Mouse (Mus musculus) neural tube, embryonic 13.5 days (tissue): ENCODE data around the gene Marveld2. TPM values are rescaled to one million over a fixed set of nuclear protein-coding genes. Genes with fewer than 3 reads are reported as not detected.

Experiments
- ATAC-seq: fragments of 200-750 bp; cut with Nextera tagmentation; 2 replicates; pipeline ENCODE4 v1.8.0; 2017; ENCODE audit warnings: low read depth, mild to moderate bottlenecking, moderate TSS enrichment, moderate library complexity
- H3K27ac ChIP-seq: fragments of 300-500 bp; sonication (generic); replicated peaks from 2 replicates; pipeline ENCODE4 v1.5.1; 2015; ENCODE audit warnings: moderate library complexity, mild to moderate bottlenecking, inconsistent platforms
- H3K27me3 ChIP-seq: fragments of 300-500 bp; sonication (generic); 2 replicates; pipeline ENCODE4 v1.6.1; 2015; ENCODE audit warnings: mild to moderate bottlenecking, inconsistent platforms
- H3K36me3 ChIP-seq: fragments of 300-500 bp; sonication (generic); 2 replicates; pipeline ENCODE4 v1.6.1; 2015; ENCODE audit warnings: mild to moderate bottlenecking, inconsistent platforms
- H3K4me1 ChIP-seq: fragments of 300-500 bp; sonication (generic); replicated peaks from 2 replicates; pipeline ENCODE4 v1.6.1; 2015; ENCODE audit warnings: inconsistent platforms
- H3K4me2 ChIP-seq: fragments of 300-500 bp; sonication (generic); 2 replicates; pipeline ENCODE4 v1.6.1; 2015; ENCODE audit warnings: inconsistent platforms, mild to moderate bottlenecking, moderate library complexity
- H3K4me3 ChIP-seq: fragments of 300-500 bp; sonication (generic); 2 replicates; pipeline ENCODE4 v1.5.1; 2015; ENCODE audit warnings: mild to moderate bottlenecking, inconsistent platforms
- H3K9ac ChIP-seq: fragments of 300-500 bp; sonication (generic); 2 replicates; pipeline ENCODE4 v1.6.1; 2015; ENCODE audit warnings: moderate library complexity, mild to moderate bottlenecking, inconsistent platforms
- H3K9me3 ChIP-seq: fragments of 300-500 bp; sonication (generic); 2 replicates; pipeline ENCODE4 v1.6.1; 2016; ENCODE audit warnings: inconsistent platforms
- WGBS: fragments of 180-500 bp; shearing (Covaris S2); methylation state at CpG from one replicate; pipeline ENCODE4 v1.1.7; 2015; 5-methylcytosine and 5-hydroxymethylcytosine counted together
- polyA plus RNA-seq: library from polyadenylated mRNA; unstranded; fragments of >200 nt; fragmentation: Nextera tagmentation; extraction: Ambion mirVana; gene quantifications from 2 replicates; pipeline ENCODE4 v1.2.1, GENCODE M21; 2015

Gene Marveld2
- polyA plus RNA-seq, 1 experiment from 2014 or later = 2.5 TPM

GRCm38 (mm10) chr13:100612903-100613302 is 3.9 kb downstream of the Marveld2 start:
- Histone ChIP-seq H3K4me1 (peaks cover 9% of the 10 kb centered on the region), H3K36me3 (peaks cover 12% of the 10 kb centered on the region), H3K27ac (no peak overlapping the region), H3K9ac (no peak overlapping the region), H3K4me2 (no peak overlapping the region), H3K27me3 (peaks cover 17% of the 10 kb centered on the region), H3K4me3 (no peak overlapping the region), H3K9me3 (no peaks in the 10 kb centered on the region)
- 62% methylated on average over 2 of the region's 2 CpGs for WGBS
- ATAC-seq = no peak

DNA sequence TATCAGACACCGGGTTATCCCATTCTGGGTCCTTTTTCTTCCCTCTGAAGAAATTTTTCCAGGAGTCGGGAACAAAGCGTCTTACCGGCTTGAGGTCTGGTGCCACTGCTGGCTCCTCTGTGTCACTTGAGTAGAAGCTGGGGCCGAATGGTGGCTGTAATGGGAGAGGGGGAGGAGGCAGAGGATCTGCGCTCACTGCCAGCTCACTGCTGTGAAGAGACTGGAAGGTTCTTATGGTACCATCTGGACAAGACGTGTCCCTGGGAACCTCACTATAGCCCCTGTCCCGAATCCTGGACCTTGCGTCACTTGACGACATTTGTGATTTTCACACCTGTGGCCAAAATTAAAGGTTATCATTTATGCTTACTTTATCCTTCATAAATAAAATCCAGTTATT is 4.5 kb downstream of the Marveld2 start:
- H3K4me3 ChIP-seq = no peak overlapping the region
- 93% methylated on average over 10 of the region's 10 CpGs for WGBS
- no peaks in the 10 kb centered on the region for H3K9me3 ChIP-seq
- peaks cover 9% of the 10 kb centered on the region for H3K4me1 ChIP-seq
- peaks cover 5% of the 10 kb centered on the region for H3K36me3 ChIP-seq
- no peak overlapping the region for H3K4me2 ChIP-seq
- ATAC-seq = no peak
- no peak overlapping the region for H3K27ac ChIP-seq
- peaks cover 11% of the 10 kb centered on the region for H3K27me3 ChIP-seq
- H3K9ac ChIP-seq = no peak overlapping the region

DNA sequence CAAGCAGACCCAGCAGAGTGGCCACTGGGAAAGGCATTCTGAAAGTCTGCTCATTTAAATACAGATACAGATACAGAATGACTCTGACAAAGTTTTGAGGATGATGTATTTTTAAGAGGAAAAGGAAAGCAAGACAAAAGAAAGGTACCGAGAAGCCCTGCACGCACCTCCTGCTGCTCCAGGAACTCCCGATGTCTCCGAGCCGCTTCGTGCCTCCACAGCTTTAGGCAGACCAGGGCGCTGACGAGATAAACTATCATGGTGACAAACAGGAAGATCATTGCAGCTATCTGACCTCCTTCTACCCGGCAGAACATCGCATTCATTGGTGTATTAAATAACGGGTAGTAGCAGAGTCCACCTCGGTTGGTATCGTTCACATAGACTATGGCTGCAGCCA is 5.5 kb downstream of the Marveld2 start:
- peaks cover 2% of the 10 kb centered on the region; the same call in 1 of the 2 replicates for H3K27me3 ChIP-seq
- no peak overlapping the region for H3K4me2 ChIP-seq
- 94% methylated on average over 13 of the region's 13 CpGs for WGBS
- no peaks in the 10 kb centered on the region for H3K9me3 ChIP-seq
- H3K4me3 ChIP-seq = no peak overlapping the region
- H3K9ac ChIP-seq = no peak overlapping the region
- no peak overlapping the region for H3K27ac ChIP-seq
- peaks cover 2% of the 10 kb centered on the region for H3K4me1 ChIP-seq
- no peak for ATAC-seq
- peaks cover 5% of the 10 kb centered on the region; the same call in 1 of the 2 replicates for H3K36me3 ChIP-seq

GRCm38 (mm10) chr13:100607756-100608155 is 9.0 kb downstream of the Marveld2 start:
- H3K9ac ChIP-seq = no peak overlapping the region
- H3K36me3 ChIP-seq = peaks cover 5% of the 10 kb centered on the region; the same call in 1 of the 2 replicates
- H3K4me2 ChIP-seq = no peak overlapping the region
- H3K27ac ChIP-seq = no peak overlapping the region
- no peaks in the 10 kb centered on the region for H3K9me3 ChIP-seq
- no peaks in the 10 kb centered on the region for H3K4me1 ChIP-seq
- 90% methylated on average over 8 of the region's 8 CpGs for WGBS
- H3K4me3 ChIP-seq = no peak overlapping the region
- H3K27me3 ChIP-seq = no peaks in the 10 kb centered on the region
- ATAC-seq = no peak

- H3K9ac ChIP-seq = no peak overlapping the region
- no peaks in the 10 kb centered on the region for H3K36me3 ChIP-seq
- H3K4me3 ChIP-seq = no peak overlapping the region
- H3K4me2 ChIP-seq = no peak overlapping the region
- H3K27ac ChIP-seq = no peak overlapping the region
- no peaks in the 10 kb centered on the region for H3K4me1 ChIP-seq
- WGBS = 72% methylated on average over 1 of the region's 1 CpGs
- no peak for ATAC-seq
- no peaks in the 10 kb centered on the region for H3K9me3 ChIP-seq
- H3K27me3 ChIP-seq = no peaks in the 10 kb centered on the region
Observed at GRCm38 (mm10) chr13:100605845-100606244, 10.9 kb downstream of the Marveld2 start.

DNA sequence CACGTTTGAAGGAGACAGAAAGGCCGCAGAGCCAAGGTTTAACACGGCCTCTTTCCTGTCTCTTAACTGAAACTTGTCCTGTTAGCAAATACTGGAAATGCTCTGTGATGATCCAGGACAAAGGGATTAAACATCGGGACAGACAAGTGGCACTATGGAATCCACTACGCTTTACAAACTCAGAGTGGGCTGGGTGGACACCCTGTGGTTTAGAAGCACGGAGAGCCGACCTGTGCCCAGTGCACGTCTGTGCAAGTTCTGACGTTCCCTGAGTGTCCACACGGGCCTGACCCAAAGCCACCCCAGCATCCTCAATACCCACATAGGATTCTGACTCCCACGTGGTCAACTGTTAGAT is 13.1 kb downstream of the Marveld2 start:
- Histone ChIP-seq H3K9ac (no peak overlapping the region), H3K4me3 (no peak overlapping the region), H3K27ac (no peak overlapping the region), H3K36me3 (no peaks in the 10 kb centered on the region), H3K4me2 (no peak overlapping the region), H3K27me3 (no peaks in the 10 kb centered on the region), H3K9me3 (no peaks in the 10 kb centered on the region), H3K4me1 (no peaks in the 10 kb centered on the region)
- WGBS = 93% methylated on average over 11 of the region's 11 CpGs
- no peak for ATAC-seq

DNA sequence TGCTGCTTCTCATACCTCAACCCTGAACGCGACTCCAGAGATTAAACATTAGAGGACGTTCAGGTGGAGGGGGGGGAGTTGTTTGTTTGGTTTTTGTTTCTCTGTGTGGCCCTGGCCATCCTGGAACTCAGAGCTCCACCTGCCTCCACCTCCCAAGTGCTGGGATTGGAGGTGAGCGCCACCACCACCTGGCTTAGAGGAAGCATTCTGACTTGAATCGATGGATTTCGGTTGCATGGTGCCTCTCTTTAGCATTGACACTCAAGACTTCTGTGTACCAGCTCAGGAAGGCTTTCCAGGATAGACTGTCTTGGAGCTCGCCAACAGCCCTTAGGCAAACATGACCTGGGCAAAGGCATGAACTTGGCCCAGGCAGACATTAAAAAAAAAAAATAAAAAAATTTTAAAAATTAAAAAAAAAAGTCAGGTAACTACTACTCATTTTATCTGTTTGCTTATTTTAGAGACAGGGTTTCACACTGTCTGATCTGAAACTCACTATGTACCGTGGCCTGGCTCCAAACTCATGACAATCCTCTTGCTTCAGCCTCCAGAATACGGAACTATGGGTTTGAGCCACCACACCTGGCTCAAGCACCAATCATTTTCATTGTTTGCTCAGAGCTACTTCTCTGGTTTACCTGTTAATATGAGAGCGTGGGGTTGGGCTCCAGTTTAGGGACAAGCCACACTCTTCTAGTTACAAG is 13.6 kb downstream of the Marveld2 start:
- H3K27me3 ChIP-seq = no peaks in the 10 kb centered on the region
- no peak for ATAC-seq
- no peaks in the 10 kb centered on the region for H3K9me3 ChIP-seq
- H3K4me1 ChIP-seq = no peaks in the 10 kb centered on the region
- no peaks in the 10 kb centered on the region for H3K36me3 ChIP-seq
- no peak overlapping the region for H3K4me2 ChIP-seq
- no peak overlapping the region for H3K27ac ChIP-seq
- 90% methylated on average over 10 of the region's 10 CpGs for WGBS
- H3K4me3 ChIP-seq = no peak overlapping the region
- H3K9ac ChIP-seq = no peak overlapping the region

DNA sequence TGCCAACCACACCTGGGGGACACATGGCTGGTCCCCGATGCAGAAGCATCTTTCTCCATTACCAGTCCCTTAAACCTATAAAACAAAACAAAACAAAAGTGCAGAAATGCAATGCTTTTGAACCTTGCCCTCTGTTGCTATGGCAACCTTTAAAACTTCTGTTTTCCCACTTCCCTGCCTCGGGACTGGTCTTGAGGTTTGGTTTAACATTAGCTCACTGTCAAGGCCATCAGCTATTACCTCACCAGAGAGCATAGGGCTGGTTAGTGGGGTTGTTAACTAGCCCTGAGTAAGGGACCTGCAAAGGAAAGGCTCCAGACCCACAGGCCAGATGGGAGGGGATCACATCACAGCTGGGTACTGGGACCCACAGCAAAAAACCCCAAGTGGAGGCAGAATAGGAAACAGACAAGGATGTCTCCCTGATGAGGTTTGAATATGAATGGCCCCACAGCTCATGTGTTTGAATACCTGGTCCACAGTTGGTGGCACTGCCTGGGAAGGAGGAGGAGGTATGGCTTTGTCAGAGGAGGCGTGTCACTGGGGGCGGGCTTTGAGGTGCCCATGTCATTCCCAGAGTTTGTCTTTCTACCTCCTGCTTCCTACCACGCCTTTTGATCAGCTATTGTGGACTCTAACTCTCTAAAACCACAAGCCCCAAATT is 14.4 kb downstream of the Marveld2 start:
- H3K9ac ChIP-seq = no peak overlapping the region
- WGBS = 61% methylated on average over 5 of the region's 5 CpGs
- H3K27ac ChIP-seq = no peak overlapping the region
- H3K4me1 ChIP-seq = no peaks in the 10 kb centered on the region
- no peak for ATAC-seq
- H3K27me3 ChIP-seq = no peaks in the 10 kb centered on the region
- H3K9me3 ChIP-seq = no peaks in the 10 kb centered on the region
- no peaks in the 10 kb centered on the region for H3K36me3 ChIP-seq
- H3K4me3 ChIP-seq = no peak overlapping the region
- H3K4me2 ChIP-seq = no peak overlapping the region

DNA sequence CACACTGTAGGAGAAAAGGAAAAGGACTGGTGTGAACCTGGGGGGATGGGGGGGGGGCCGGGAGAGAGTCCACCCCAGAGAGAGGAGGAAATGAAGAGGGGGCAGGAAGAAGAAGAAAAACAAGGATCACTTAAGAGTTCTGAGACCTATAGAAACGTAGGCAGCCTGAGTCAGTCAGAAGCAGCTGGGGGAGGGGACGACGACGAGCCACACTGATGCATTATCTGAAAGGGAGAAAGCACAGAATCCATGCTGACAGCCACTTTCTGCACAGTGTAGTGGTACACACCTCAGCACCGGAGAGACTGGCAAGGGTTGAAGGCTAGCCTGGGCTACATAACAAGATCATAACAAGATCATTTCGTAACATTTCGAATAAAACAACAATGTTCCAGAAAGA is 15.7 kb downstream of the Marveld2 start:
- Histone ChIP-seq H3K9ac (no peak overlapping the region), H3K27ac (no peak overlapping the region), H3K4me2 (no peak overlapping the region), H3K9me3 (no peaks in the 10 kb centered on the region), H3K36me3 (no peaks in the 10 kb centered on the region), H3K4me1 (no peaks in the 10 kb centered on the region), H3K4me3 (no peak overlapping the region), H3K27me3 (no peaks in the 10 kb centered on the region)
- 76% methylated on average over 8 of the region's 8 CpGs for WGBS
- no peak for ATAC-seq

GRCm38 (mm10) chr13:100600317-100600716 is 16.5 kb downstream of the Marveld2 start:
- H3K4me2 ChIP-seq = no peak overlapping the region
- no peaks in the 10 kb centered on the region for H3K4me1 ChIP-seq
- no peak overlapping the region for H3K9ac ChIP-seq
- 85% methylated on average over 12 of the region's 12 CpGs for WGBS
- no peaks in the 10 kb centered on the region for H3K9me3 ChIP-seq
- H3K27me3 ChIP-seq = no peaks in the 10 kb centered on the region
- no peak overlapping the region for H3K4me3 ChIP-seq
- no peaks in the 10 kb centered on the region for H3K36me3 ChIP-seq
- H3K27ac ChIP-seq = no peak overlapping the region
- no peak for ATAC-seq

DNA sequence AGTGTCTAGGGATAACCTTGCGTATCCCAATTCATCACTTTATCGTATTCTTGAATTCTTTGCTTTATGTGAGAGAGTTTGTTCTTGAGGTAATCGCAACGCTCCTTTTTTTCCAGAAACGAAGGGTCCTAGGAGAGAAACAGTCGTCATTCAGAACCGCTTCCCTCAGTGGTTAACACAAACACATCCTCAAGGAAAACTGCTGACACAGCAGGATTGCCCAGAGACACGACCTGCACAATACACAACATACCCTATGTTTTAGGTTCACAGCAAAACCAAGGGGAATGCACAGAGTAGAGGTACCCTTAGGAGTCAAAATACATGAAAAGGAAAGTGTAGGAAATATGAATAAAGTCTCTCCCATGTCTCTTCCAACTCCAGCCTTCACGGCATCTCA is 19.5 kb downstream of the Marveld2 start:
- H3K4me3 ChIP-seq = no peak overlapping the region
- no peaks in the 10 kb centered on the region for H3K9me3 ChIP-seq
- no peak overlapping the region for H3K9ac ChIP-seq
- H3K27me3 ChIP-seq = no peaks in the 10 kb centered on the region
- no peaks in the 10 kb centered on the region for H3K36me3 ChIP-seq
- H3K27ac ChIP-seq = no peak overlapping the region
- 83% methylated on average over 9 of the region's 9 CpGs for WGBS
- ATAC-seq = no peak
- no peaks in the 10 kb centered on the region for H3K4me1 ChIP-seq
- H3K4me2 ChIP-seq = no peak overlapping the region

GRCm38 (mm10) chr13:100595552-100595885 is 21.3 kb downstream of the Marveld2 start:
- no peak overlapping the region for H3K4me2 ChIP-seq
- H3K9ac ChIP-seq = no peak overlapping the region
- no peaks in the 10 kb centered on the region for H3K27me3 ChIP-seq
- 83% methylated on average over 3 of the region's 3 CpGs for WGBS
- H3K9me3 ChIP-seq = no peaks in the 10 kb centered on the region
- H3K27ac ChIP-seq = no peak overlapping the region
- H3K4me1 ChIP-seq = no peaks in the 10 kb centered on the region
- H3K36me3 ChIP-seq = no peaks in the 10 kb centered on the region
- H3K4me3 ChIP-seq = no peak overlapping the region
- ATAC-seq = no peak
